Mouse (Mus musculus): ENCODE data around the gene Drd2. TPM values are rescaled to one million over a fixed set of nuclear protein-coding genes. Genes with fewer than 3 reads are reported as not detected.
A peak's percentile ranks its signal among the peaks of the same experiment; 100 is the strongest.

The Drd2 gene
- not detected in 2 replicates for polyA plus RNA-seq (2014; fragmentation: Nextera tagmentation; extraction: Ambion mirVana)

DNA sequence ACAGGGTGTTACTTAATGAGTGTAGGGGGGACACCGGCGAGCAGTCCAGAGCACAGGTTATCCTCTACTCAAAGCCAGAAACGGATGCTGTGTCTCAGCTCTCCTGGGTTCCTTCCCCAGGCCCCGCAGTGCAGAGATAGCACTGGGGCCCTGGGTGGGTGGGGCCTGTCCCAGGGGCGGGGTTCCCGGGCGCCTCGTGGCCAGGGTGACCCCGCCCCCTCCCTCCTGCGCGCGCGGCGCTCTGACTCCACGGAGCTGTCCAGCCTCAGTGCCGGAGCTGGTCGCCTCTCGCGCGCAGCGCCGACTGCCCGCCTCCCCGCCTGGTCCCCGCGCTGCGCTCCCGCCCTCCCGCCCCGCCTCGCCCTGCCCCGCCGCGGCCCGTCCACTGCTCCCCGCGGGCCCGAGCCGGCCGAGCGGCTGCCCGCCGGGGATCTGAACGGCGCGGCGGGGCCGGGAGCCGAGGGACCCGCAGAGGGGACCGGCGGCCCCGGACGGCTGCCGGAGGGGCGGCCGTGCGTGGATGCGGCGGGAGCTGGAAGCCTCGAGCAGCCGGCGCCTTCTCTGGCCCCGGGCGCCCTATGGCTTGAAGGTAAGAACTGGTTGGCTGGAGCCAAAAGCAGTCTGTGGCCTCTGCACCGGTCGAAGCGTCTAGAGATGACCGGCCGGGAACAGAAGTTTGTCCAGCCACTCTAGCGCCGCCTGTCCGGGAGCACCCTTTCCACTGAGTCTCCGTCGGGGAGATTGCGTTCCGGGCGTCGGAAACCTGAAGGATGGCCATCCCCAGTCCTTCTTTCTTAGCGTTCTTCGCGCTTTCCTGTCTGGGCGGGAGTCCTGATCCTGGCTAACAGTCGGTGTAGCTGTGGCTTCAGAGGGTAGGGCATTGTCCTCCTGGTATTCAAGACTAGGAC, at the start of gene Drd2:
Gene Drd2, plus strand, starts transcription at position 492 of the 908 bp plus-strand sequence.
- no peak within 1 kb of the TSS for H3K9ac ChIP-seq (replicated peaks; ENCODE audit: low read length)
- DNase-seq (ENCODE audit: low spot score): peak; percentile 80
- peaks cover 25% of the 10 kb centered on the region for H3K27me3 ChIP-seq (ENCODE audit: control insufficient read depth, insufficient read depth, low read length)
- no peak within 1 kb of the TSS for H3K27ac ChIP-seq (replicated peaks; ENCODE audit: low read depth, low read length)
- no peaks in the 10 kb centered on the region for H3K36me3 ChIP-seq (replicated peaks; ENCODE audit: control insufficient read depth, insufficient read depth, low read depth, low read length)
- peak within 1 kb of the TSS; percentile 35 for H3K4me3 ChIP-seq (ENCODE audit: low read depth, low read length)
- peak; percentile 76; the same call in 1 of the 2 replicates for ATAC-seq (replicated peaks; ENCODE audit: insufficient number of reproducible peaks, low FRiP score, low TSS enrichment, low read depth)
- WGBS: 2% methylated on average over 34 of the region's 84 CpGs
- peak within 1 kb of the TSS; percentile 77 for H3K4me2 ChIP-seq (ENCODE audit: low read depth, low read length)
- peaks cover 4% of the 10 kb centered on the region; the same call in 1 of the 2 replicates for H3K4me1 ChIP-seq (ENCODE audit: control insufficient read depth, insufficient read depth, low read length)
- H3K9me3 ChIP-seq (replicated peaks; ENCODE audit: control insufficient read depth, low read length): no peaks in the 10 kb centered on the region

- H3K9ac ChIP-seq (replicated peaks; ENCODE audit: low read length): no peak overlapping the region
- WGBS: 74% methylated on average over 1 of the region's 1 CpGs
Measured at GRCm38 (mm10) chr9:49295101-49295500, 45.3 kb upstream of the Drd2 start.

DNA sequence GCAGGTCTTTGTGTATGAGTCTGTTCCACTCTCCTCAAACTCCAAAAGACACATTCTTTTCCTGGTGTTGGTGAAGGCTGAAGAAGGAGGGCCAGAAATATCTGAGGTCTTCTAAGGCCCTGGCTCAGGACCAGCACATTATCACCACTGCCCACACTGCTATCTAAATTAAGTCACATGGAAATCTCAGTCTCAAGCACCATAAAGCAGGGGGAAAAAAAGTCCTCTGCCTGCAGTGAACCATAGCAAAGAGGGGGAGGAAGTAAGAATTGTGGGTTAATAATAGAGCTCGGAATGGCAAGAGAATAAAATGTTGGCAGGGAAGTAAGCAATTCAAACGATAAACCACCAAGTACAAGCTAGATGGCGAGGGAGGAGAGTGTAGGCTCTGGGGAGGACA, 32.9 kb upstream of the Drd2 start:
- Histone ChIP-seq H3K9ac (replicated peaks; ENCODE audit: low read length) (no peak overlapping the region), H3K27ac (replicated peaks; ENCODE audit: low read depth, low read length) (no peak overlapping the region), H3K4me2 (ENCODE audit: low read depth, low read length) (no peak overlapping the region), H3K27me3 (ENCODE audit: control insufficient read depth, insufficient read depth, low read length) (no peaks in the 10 kb centered on the region), H3K4me1 (ENCODE audit: control insufficient read depth, insufficient read depth, low read length) (no peaks in the 10 kb centered on the region), H3K9me3 (replicated peaks; ENCODE audit: control insufficient read depth, low read length) (no peaks in the 10 kb centered on the region), H3K4me3 (ENCODE audit: low read depth, low read length) (no peak overlapping the region), H3K36me3 (replicated peaks; ENCODE audit: control insufficient read depth, insufficient read depth, low read depth, low read length) (no peaks in the 10 kb centered on the region)
- WGBS: 68% methylated on average over 3 of the region's 3 CpGs
- DNase-seq (ENCODE audit: low spot score) (no peak), ATAC-seq (replicated peaks; ENCODE audit: insufficient number of reproducible peaks, low FRiP score, low TSS enrichment, low read depth) (no peak)

More at GRCm38 (mm10) chr9:49295101-49295500, 45.3 kb upstream of the Drd2 start:
- H3K4me2 ChIP-seq (ENCODE audit: low read depth, low read length): no peak overlapping the region
- H3K4me1 ChIP-seq (ENCODE audit: control insufficient read depth, insufficient read depth, low read length): no peaks in the 10 kb centered on the region
- no peaks in the 10 kb centered on the region for H3K9me3 ChIP-seq (replicated peaks; ENCODE audit: control insufficient read depth, low read length)
- no peak for ATAC-seq (replicated peaks; ENCODE audit: insufficient number of reproducible peaks, low FRiP score, low TSS enrichment, low read depth)
- no peak for DNase-seq (ENCODE audit: low spot score)
- no peak overlapping the region for H3K4me3 ChIP-seq (ENCODE audit: low read depth, low read length)
- no peaks in the 10 kb centered on the region for H3K36me3 ChIP-seq (replicated peaks; ENCODE audit: control insufficient read depth, insufficient read depth, low read depth, low read length)
- no peak overlapping the region for H3K27ac ChIP-seq (replicated peaks; ENCODE audit: low read depth, low read length)
- no peaks in the 10 kb centered on the region for H3K27me3 ChIP-seq (ENCODE audit: control insufficient read depth, insufficient read depth, low read length)

GRCm38 (mm10) chr9:49310821-49311220, 29.6 kb upstream of the Drd2 start:
- WGBS: 70% methylated on average over 4 of the region's 4 CpGs
- ATAC-seq (replicated peaks; ENCODE audit: insufficient number of reproducible peaks, low FRiP score, low TSS enrichment, low read depth): no peak
- no peaks in the 10 kb centered on the region for H3K9me3 ChIP-seq (replicated peaks; ENCODE audit: control insufficient read depth, low read length)

DNA sequence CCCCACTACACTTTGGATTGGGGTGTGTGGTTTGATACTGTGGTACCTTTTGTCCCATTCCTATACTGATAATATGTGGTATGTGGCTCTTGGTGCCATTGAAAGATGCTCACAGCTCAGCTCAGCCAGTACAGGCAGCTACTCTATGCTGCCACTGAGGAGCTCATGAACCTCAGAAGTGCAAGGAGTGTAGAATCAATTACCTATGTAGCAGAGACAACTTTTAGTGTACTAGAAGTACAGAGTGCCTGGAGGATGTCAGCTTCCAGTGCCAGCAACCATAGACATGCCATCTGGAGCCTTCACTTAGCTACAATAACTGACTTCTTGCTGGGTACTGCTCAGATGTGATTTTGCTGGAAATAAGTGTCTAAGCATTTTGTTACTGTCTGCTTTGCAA, 21.8 kb upstream of the Drd2 start:
- Histone ChIP-seq H3K4me1 (ENCODE audit: control insufficient read depth, insufficient read depth, low read length) (no peaks in the 10 kb centered on the region), H3K36me3 (replicated peaks; ENCODE audit: control insufficient read depth, insufficient read depth, low read depth, low read length) (no peaks in the 10 kb centered on the region), H3K9me3 (replicated peaks; ENCODE audit: control insufficient read depth, low read length) (no peaks in the 10 kb centered on the region), H3K4me2 (ENCODE audit: low read depth, low read length) (no peak overlapping the region), H3K27me3 (ENCODE audit: control insufficient read depth, insufficient read depth, low read length) (no peaks in the 10 kb centered on the region), H3K27ac (replicated peaks; ENCODE audit: low read depth, low read length) (no peak overlapping the region), H3K4me3 (ENCODE audit: low read depth, low read length) (no peak overlapping the region), H3K9ac (replicated peaks; ENCODE audit: low read length) (no peak overlapping the region)
- DNase-seq (ENCODE audit: low spot score): no peak
- ATAC-seq (replicated peaks; ENCODE audit: insufficient number of reproducible peaks, low FRiP score, low TSS enrichment, low read depth): no peak

More at GRCm38 (mm10) chr9:49310821-49311220, 29.6 kb upstream of the Drd2 start:
- H3K4me3 ChIP-seq (ENCODE audit: low read depth, low read length): no peak overlapping the region
- no peaks in the 10 kb centered on the region for H3K36me3 ChIP-seq (replicated peaks; ENCODE audit: control insufficient read depth, insufficient read depth, low read depth, low read length)
- no peak for DNase-seq (ENCODE audit: low spot score)
- H3K4me1 ChIP-seq (ENCODE audit: control insufficient read depth, insufficient read depth, low read length): no peaks in the 10 kb centered on the region
- no peak overlapping the region for H3K9ac ChIP-seq (replicated peaks; ENCODE audit: low read length)
- no peaks in the 10 kb centered on the region for H3K27me3 ChIP-seq (ENCODE audit: control insufficient read depth, insufficient read depth, low read length)
- H3K4me2 ChIP-seq (ENCODE audit: low read depth, low read length): no peak overlapping the region
- H3K27ac ChIP-seq (replicated peaks; ENCODE audit: low read depth, low read length): no peak overlapping the region

GRCm38 (mm10) chr9:49341044-49341365, 578 bp downstream of the Drd2 start:
- ATAC-seq (replicated peaks; ENCODE audit: insufficient number of reproducible peaks, low FRiP score, low TSS enrichment, low read depth) (no peak), DNase-seq (ENCODE audit: low spot score) (peak; percentile 90)
- no peaks in the 10 kb centered on the region for H3K36me3 ChIP-seq (replicated peaks; ENCODE audit: control insufficient read depth, insufficient read depth, low read depth, low read length)
- no peak overlapping the region for H3K9ac ChIP-seq (replicated peaks; ENCODE audit: low read length)
- H3K4me3 ChIP-seq (ENCODE audit: low read depth, low read length): no peak overlapping the region
- H3K4me1 ChIP-seq (ENCODE audit: control insufficient read depth, insufficient read depth, low read length): peaks cover 4% of the 10 kb centered on the region; the same call in 1 of the 2 replicates
- no peaks in the 10 kb centered on the region for H3K9me3 ChIP-seq (replicated peaks; ENCODE audit: control insufficient read depth, low read length)
- H3K27ac ChIP-seq (replicated peaks; ENCODE audit: low read depth, low read length): no peak overlapping the region
- H3K4me2 ChIP-seq (ENCODE audit: low read depth, low read length): peak overlapping the region; percentile 77
- peaks cover 25% of the 10 kb centered on the region for H3K27me3 ChIP-seq (ENCODE audit: control insufficient read depth, insufficient read depth, low read length)
- under 1% methylated on average over 10 of the region's 10 CpGs for WGBS

- Histone ChIP-seq H3K4me2 (ENCODE audit: low read depth, low read length) (no peak overlapping the region), H3K9ac (replicated peaks; ENCODE audit: low read length) (no peak overlapping the region), H3K36me3 (replicated peaks; ENCODE audit: control insufficient read depth, insufficient read depth, low read depth, low read length) (no peaks in the 10 kb centered on the region), H3K27ac (replicated peaks; ENCODE audit: low read depth, low read length) (no peak overlapping the region), H3K27me3 (ENCODE audit: control insufficient read depth, insufficient read depth, low read length) (no peaks in the 10 kb centered on the region), H3K9me3 (replicated peaks; ENCODE audit: control insufficient read depth, low read length) (no peaks in the 10 kb centered on the region), H3K4me3 (ENCODE audit: low read depth, low read length) (no peak overlapping the region), H3K4me1 (ENCODE audit: control insufficient read depth, insufficient read depth, low read length) (no peaks in the 10 kb centered on the region)
- DNase-seq (ENCODE audit: low spot score) (peak; percentile 33), ATAC-seq (replicated peaks; ENCODE audit: insufficient number of reproducible peaks, low FRiP score, low TSS enrichment, low read depth) (no peak)
- 18% methylated on average over 5 of the region's 5 CpGs for WGBS
Measured at GRCm38 (mm10) chr9:49365763-49366162, 25.3 kb downstream of the Drd2 start.

GRCm38 (mm10) chr9:49373946-49374345, 33.5 kb downstream of the Drd2 start:
- ATAC-seq (replicated peaks; ENCODE audit: insufficient number of reproducible peaks, low FRiP score, low TSS enrichment, low read depth): no peak
- Histone ChIP-seq H3K4me1 (ENCODE audit: control insufficient read depth, insufficient read depth, low read length) (no peaks in the 10 kb centered on the region), H3K9ac (replicated peaks; ENCODE audit: low read length) (no peak overlapping the region), H3K27me3 (ENCODE audit: control insufficient read depth, insufficient read depth, low read length) (no peaks in the 10 kb centered on the region), H3K4me2 (ENCODE audit: low read depth, low read length) (no peak overlapping the region), H3K4me3 (ENCODE audit: low read depth, low read length) (no peak overlapping the region), H3K9me3 (replicated peaks; ENCODE audit: control insufficient read depth, low read length) (no peaks in the 10 kb centered on the region), H3K36me3 (replicated peaks; ENCODE audit: control insufficient read depth, insufficient read depth, low read depth, low read length) (no peaks in the 10 kb centered on the region), H3K27ac (replicated peaks; ENCODE audit: low read depth, low read length) (no peak overlapping the region)
- WGBS: 84% methylated on average over 2 of the region's 2 CpGs
- DNase-seq (ENCODE audit: low spot score): no peak

All from embryonic facial prominence, embryonic 11.5 days (tissue).